Mouse (Mus musculus) layer of hippocampus, adult 8-10 months (tissue): ENCODE measurements around the gene Nme4. TPM values are rescaled to one million over a fixed set of nuclear protein-coding genes. Genes with fewer than 3 reads are reported as not detected.

Source experiments
- DNase-seq, 2 experiments: peaks; one replicate each; pipeline ENCODE4 v3.0.0; 2022; ENCODE audit warnings: low spot score in 2 of 2
- total RNA-seq, 4 experiments: library from RNA; stranded (reverse); gene quantifications; 2 replicates each; pipeline ENCODE4 v1.2.4; 2022

Gene Nme4
- 1 to 10 TPM; 5.1 to 6.3 (median 5.4) TPM for total RNA-seq

DNA sequence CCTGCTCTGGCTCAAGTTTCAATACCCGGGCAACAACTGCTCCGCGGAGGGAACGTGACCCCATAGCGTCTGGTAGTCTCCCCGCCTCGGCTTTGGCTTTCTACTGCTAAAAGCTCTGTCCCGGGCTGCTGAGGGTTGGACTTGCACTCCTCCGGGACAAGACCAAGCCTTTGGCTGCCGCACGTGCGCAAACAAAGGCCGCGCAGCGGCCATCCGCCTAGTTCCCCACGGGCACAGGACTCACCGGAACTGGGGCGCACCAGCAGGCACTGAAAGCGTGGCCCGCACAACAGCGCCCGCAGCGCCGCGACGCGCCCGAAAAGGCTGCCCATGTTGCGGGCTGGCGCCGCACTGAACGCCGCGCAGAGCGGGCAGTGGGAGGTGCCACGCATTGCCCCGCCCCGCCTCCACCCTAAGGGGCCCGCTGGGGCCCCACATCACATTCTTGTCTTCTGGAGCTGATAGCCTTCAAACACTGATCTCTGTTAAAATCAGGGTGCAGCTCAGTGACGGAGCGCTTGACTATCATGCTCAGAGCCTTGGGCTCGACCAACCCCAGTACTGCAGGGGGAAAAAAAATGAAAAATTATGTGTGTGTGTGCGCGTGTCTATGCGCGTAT is at the start of gene Nme4:
TSS of gene Nme4 (minus strand) at position 482 of the 620 bp plus-strand sequence.
- peak; percentile 49 to 67 for DNase-seq

DNA sequence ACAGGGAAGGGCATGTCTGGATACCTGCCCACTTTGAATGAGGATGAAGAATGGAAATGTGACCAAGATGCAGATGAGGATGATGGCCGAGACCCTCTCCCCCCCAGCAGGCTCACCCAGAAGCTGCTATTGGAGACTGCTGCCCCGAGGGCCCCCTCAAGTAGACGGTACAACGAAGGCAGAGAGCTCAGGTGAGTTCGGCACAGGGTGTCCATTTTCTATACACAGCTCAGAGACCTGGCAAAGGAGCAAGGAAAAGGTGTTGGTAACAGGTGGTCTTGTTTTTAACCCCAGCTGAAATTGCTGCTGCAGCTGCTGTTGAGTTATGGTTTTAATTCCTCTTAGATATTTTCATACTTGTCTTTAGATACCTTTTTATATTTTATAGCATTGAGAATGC is 48.0 kb upstream of the Nme4 start:
- no peak for DNase-seq

- DNase-seq, result no peak
Observed at GRCm38 (mm10) chr17:26142796-26143195, 47.4 kb upstream of the Nme4 start.

- peak in 1 of 2 experiments; percentile 39 for DNase-seq
Observed at GRCm38 (mm10) chr17:26138901-26139381, 43.5 kb upstream of the Nme4 start.

DNA sequence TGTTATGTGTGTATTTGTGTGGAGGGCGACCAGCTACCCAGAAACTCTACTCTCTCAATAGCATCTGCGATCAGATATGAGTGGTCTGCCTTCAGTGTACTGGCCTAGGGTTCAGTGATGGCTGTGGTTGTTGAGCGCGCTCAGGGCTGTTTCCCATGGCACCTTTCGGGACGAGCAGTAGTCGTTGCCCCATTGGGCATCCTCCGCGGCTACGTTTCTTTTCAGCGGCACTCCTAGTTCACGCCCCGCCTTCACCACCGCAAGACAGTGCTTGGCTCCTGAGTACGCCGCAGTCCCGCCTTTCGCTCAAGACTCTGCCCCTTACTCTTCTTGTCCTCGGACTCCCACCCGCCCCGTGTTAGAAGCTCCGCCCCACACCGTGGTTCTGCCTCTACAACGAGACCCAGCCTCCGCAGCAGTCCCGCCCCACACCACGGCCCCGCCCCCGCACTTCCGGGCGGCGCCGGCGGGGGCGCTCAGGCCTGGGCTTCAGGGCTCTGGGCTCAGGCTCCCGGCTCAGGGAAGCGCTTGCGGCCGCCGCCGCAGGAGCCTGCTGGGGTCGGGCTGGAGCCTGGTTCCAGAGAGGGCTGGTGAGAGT is 42.9 kb upstream of the Nme4 start, which contains the start of gene Axin1:
TSS of gene Axin1 (plus strand) at position 450 of the 598 bp plus-strand sequence.
- peak; percentile 89 to 93 for DNase-seq

GRCm38 (mm10) chr17:26137751-26138130 is 42.3 kb upstream of the Nme4 start:
- DNase-seq, result no peak

DNA sequence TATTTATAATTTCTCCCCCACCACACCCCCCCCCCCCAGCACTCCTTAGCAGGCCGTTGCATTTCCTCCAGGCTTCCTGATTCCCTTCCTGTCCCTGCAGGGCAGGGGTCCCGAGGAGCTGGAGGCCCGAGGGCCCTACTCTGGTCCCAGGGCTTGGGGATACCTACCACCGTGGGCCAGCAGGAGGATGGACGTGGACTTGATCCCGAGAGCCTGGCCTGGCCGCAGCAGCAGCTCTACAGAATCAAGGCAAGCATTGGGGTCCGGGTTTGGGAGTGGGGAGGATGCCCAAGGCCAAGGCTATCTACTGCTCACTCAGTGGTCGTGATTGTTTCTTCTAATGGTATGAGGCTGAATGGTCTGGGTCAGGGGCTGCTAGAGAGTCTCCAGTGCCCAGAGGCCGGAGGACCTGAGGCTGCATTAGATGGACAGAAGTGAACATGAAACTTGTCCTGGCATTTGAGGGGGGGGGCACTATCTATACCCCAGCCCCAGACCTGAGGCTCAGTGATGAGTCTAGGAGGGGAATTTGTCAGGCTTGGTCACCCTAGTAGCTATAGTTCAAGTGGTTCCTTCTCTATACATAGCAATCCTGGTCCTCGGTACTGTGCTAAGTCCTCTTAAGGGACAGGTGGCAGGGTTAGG is 41.8 kb upstream of the Nme4 start:
- DNase-seq, result no peak

GRCm38 (mm10) chr17:26131856-26132853 is 36.8 kb upstream of the Nme4 start:
- no peak for DNase-seq

- no peak for DNase-seq
Observed at GRCm38 (mm10) chr17:26131062-26131732, 35.8 kb upstream of the Nme4 start.

DNA sequence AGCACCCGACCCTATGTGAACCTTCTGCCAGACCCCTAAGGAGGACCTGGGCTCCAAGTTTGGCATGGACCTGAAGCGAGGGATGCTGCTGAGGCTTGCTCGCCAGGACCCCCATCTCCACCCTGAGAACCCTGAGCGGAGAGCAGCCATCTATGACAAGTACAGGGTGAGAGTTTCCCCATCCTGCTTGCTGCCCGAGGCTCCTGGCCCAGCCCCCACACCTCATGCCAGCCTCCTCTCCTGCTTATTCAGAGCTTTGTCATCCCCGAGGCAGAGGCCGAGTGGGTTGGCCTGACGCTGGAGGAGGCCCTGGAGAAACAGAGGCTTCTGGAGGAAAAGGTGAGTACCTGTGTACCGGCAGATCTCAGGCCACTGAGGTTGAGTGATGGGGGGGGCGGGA is 29.8 kb upstream of the Nme4 start:
- DNase-seq, result no peak

DNA sequence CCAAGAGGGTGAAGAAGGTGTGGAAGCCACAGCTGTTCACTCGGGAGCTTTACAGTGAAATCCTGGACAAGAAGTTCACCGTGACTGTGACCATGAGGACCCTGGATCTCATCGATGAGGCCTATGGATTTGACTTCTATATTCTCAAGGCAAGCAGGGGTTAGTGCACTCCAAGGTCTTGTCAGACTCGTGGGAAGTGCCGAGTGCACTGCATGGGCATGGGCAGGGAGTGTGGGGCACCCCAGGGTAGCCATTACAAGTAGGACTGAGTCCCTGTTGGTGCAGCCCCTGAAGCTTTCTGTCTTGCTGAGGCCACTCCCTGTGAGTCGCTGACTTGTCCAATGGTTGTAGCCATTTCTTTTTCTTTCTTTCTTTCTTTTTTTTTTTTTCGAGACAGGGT is 29.2 kb upstream of the Nme4 start:
- no peak for DNase-seq

DNA sequence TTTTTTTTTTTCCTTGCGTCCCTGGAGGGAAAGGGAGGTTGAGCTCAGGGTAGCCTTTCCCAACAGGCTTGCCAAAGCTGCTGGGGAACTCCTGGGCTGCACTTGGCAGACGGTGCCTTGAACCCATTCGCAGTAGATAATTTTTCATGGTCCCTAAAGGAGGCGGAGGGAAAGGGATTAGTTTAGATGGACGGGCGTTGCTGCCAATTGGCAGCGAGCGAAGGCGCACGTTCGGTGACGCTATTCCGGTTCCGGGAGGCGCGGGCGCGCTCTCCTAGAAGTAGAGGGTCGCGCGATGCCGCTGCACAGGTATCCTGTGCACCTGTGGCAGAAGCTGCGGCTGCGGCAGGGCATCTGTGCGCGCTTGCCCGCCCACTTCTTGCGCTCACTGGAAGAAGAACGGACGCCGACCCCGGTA is 27.9 kb upstream of the Nme4 start, which contains the start of gene Mrpl28:
TSS of gene Mrpl28 (plus strand) at position 234 of the 418 bp plus-strand sequence.
- peak; percentile 85 to 86 for DNase-seq

DNA sequence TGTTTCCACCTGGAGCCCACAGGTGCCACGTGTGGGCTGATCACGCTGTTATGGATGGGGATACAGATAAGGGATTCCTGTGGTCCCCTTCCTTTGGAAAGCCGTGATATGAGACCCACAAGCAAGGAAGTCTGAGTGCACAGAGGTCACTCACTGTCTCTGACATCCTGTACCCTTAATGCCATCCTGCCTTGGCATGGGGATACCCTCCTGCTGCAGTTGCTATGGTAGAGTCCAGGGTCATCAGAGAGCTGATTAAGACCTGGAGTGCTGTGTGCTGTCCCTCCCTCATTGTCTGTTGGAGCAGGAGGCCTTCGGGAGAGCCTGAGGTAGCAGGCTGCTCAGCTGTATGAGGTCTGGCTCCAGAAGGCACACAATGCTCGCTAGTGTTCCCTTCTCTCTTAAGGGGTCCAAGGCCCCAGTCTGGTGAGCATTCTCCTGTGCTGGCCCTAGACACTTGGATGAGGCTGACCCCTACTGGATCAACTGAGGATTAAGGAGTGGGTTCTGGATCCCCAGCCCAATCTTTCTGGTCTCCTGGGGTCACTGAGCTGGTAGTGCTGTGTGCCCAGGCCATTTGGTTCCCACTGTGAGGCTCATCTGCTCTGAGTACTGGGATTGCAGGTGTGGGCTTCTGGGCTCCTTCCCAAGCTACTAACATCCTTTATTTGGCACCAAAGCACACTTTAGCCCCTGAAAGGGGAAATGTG is 27.2 kb upstream of the Nme4 start:
- no peak for DNase-seq

- peak in 1 of 2 experiments; percentile 55 for DNase-seq
Observed at GRCm38 (mm10) chr17:26119766-26120710, 24.6 kb upstream of the Nme4 start.

DNA sequence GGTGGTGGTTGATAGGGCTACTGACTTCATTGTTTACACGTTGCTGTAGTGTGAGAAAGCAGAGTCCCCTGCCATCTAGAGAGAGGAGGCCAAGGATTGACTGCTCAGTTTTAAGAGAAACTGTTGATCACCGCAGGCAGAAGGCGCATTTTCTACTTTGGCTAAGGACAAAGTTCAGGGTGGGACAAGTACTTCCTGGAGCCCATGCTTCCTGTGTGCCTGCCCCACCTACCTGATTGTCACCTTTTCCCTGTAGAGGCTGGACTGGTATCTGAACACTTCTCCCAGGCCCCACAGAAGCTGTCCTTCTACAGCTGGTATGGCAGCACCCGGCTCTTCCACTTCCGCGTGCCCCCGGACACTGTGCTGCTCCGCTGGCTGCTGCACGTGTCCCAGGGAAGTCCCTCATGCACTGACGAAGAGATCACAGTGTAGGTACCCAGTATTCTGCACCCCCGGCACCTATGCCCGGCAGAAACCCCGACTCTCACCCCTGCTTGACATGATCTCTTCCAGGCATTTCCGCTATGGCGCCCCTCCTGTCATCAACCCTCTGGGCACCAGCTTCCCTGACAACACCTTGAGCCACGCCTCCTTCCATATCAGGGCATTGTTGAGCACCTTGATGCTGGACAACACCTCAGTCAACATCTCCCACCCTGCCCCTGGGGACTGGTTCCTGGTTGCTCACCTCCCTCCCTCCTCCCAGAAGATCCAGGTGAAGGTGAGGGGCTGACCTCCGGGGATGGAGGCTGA is 21.3 kb upstream of the Nme4 start:
- DNase-seq, result no peak

- no peak for DNase-seq
Observed at GRCm38 (mm10) chr17:26115956-26116487, 20.6 kb upstream of the Nme4 start.

DNA sequence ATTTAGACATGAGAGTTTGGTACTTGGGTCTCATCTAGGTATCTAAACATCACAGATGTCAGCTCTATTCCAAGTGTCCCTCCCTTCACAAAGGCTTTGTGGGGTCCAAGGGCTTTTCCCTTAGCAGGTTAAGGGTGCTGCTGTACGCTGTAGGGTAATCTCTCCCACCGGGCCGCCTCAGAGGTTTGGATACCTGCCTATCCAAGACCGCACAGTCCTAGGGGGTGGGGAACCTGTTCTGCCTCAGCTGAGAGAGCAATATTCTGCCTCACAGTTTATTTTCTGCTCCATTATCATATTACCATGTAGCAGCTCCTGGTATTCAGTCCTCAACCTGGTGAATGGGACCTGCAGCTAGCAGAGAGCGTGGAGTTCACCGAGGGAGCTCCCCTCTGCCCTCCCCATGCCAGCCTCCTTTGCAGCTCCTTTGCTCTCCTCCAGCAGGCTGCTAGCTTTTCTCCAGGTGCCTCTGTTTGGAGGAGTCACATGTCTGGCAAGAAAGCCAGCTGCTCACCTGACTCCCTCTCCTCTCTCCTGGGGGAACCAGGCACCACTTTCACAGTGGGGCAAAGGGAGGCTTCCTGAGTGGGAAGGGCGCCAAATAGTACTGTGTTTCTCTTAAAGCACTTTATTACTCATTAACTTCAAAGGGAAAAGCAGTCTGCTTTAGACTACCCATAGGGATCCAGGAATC is 19.9 kb upstream of the Nme4 start:
- no peak for DNase-seq
